Mouse (Mus musculus) MEL (cell line): ENCODE results near the gene Nkx2-3. TPM values are rescaled to one million over a fixed set of nuclear protein-coding genes. Genes with fewer than 3 reads are reported as not detected.
A peak's percentile ranks its signal among the peaks of the same experiment; 100 is the strongest.

Experiments
- DNase-seq: peaks from one replicate; pipeline ENCODE4 v3.0.0; 2011; ENCODE audit warnings: low read depth, low spot score
- H3K27ac ChIP-seq: 2 replicates; pipeline ENCODE4 v1.5.1; 2012; ENCODE audit warnings: low read depth, mild to moderate bottlenecking, control low read depth, low read length, moderate library complexity; ENCODE audit not compliant: control insufficient read depth
- H3K27me3 ChIP-seq, 2 experiments: fragments of 150-350 bp in 1 of 2; sonication (generic) in 1 of 2; 2 replicates each; pipeline ENCODE4 v1.6.1; 2012; ENCODE audit warnings: low read length in 2 of 2, mild to moderate bottlenecking in 2 of 2, improper control_type of control experiment in 1 of 2, moderate library complexity in 1 of 2; ENCODE audit not compliant: insufficient read depth in 2 of 2, control insufficient read depth in 1 of 2
- H3K36me3 ChIP-seq, 2 experiments: 2 replicates each; pipeline ENCODE4 v1.6.1; 2012 to 2014; ENCODE audit warnings: low read length in 2 of 2, improper control_type of control experiment in 1 of 2, inconsistent platforms in 1 of 2, mild to moderate bottlenecking in 1 of 2; ENCODE audit not compliant: insufficient read depth in 2 of 2, control insufficient read depth in 1 of 2
- H3K4me1 ChIP-seq, 2 experiments: fragments of 150-350 bp in 1 of 2; sonication (generic) in 1 of 2; 2 replicates each; pipeline ENCODE4 v1.6.1; 2012; ENCODE audit warnings: low read length in 2 of 2, improper control_type of control experiment in 1 of 2, mild to moderate bottlenecking in 1 of 2; ENCODE audit not compliant: insufficient read depth in 2 of 2, control insufficient read depth in 1 of 2
- H3K4me3 ChIP-seq, 2 experiments: fragments of 150-350 bp in 1 of 2; sonication (generic) in 1 of 2; 2 replicates each; pipeline ENCODE4 v1.5.1; 2012; ENCODE audit warnings: low read depth in 2 of 2, low read length in 2 of 2, mild to moderate bottlenecking in 2 of 2, moderate library complexity in 2 of 2, control low read depth in 1 of 2, improper control_type of control experiment in 1 of 2; ENCODE audit not compliant: control insufficient read depth in 1 of 2, insufficient read depth in 1 of 2
- H3K79me2 ChIP-seq: 2 replicates; pipeline ENCODE4 v1.6.1; 2012; ENCODE audit warnings: mild to moderate bottlenecking, low read length, moderate library complexity; ENCODE audit not compliant: control insufficient read depth, poor library complexity, insufficient read depth
- H3K9ac ChIP-seq: 2 replicates; pipeline ENCODE4 v1.6.1; 2012; ENCODE audit warnings: low read depth, mild to moderate bottlenecking, control low read depth, low read length, moderate library complexity; ENCODE audit not compliant: control insufficient read depth, poor library complexity, severe bottlenecking
- H3K9me3 ChIP-seq: fragments of 150-350 bp; sonication (generic); replicated peaks from 2 replicates; pipeline ENCODE4 v1.6.1; 2012; ENCODE audit warnings: mild to moderate bottlenecking, low read length, improper control_type of control experiment, moderate library complexity; ENCODE audit not compliant: insufficient read depth
- BHLHE40 ChIP-seq: IDR thresholded peaks from 2 replicates; pipeline ENCODE4 v1.6.1; 2012; ENCODE audit warnings: low read depth, mild to moderate bottlenecking, inconsistent platforms, low read length, improper control_type of control experiment, borderline replicate concordance
- E2F4 ChIP-seq: IDR thresholded peaks from 2 replicates; pipeline ENCODE4 v1.6.1; 2011; ENCODE audit warnings: low read depth, low read length, improper control_type of control experiment, borderline replicate concordance
- ETS1 ChIP-seq: IDR thresholded peaks from 2 replicates; pipeline ENCODE4 v1.6.1; 2012; ENCODE audit warnings: low read depth, mild to moderate bottlenecking, inconsistent platforms, low read length, improper control_type of control experiment, moderate library complexity
- GABPA ChIP-seq: IDR thresholded peaks from 2 replicates; pipeline ENCODE4 v1.6.1; 2012; ENCODE audit warnings: low read depth, mild to moderate bottlenecking, inconsistent platforms, low read length, improper control_type of control experiment, moderate library complexity
- HCFC1 ChIP-seq: IDR thresholded peaks from 2 replicates; pipeline ENCODE4 v1.6.1; 2012; ENCODE audit warnings: low read depth, mild to moderate bottlenecking, inconsistent platforms, low read length, improper control_type of control experiment, moderate library complexity
- JUND ChIP-seq: IDR thresholded peaks from 2 replicates; pipeline ENCODE4 v1.6.1; 2011; ENCODE audit warnings: low read depth, mild to moderate bottlenecking, improper control_type of control experiment, low read length
- MAFK ChIP-seq: IDR thresholded peaks from 2 replicates; pipeline ENCODE4 v1.6.1; 2011; ENCODE audit warnings: low read depth, mild to moderate bottlenecking, low read length, improper control_type of control experiment, borderline replicate concordance
- POLR2AphosphoS5 ChIP-seq: IDR thresholded peaks from 2 replicates; pipeline ENCODE4 v1.6.1; 2012; ENCODE audit warnings: low read depth, borderline replicate concordance, mild to moderate bottlenecking, inconsistent platforms, low read length, moderate library complexity, mixed read lengths
- RAD21 ChIP-seq: IDR thresholded peaks from 2 replicates; pipeline ENCODE4 v1.6.1; 2011; ENCODE audit warnings: mild to moderate bottlenecking, low read depth, low read length, improper control_type of control experiment
- SIN3A ChIP-seq: IDR thresholded peaks from 2 replicates; pipeline ENCODE4 v1.6.1; 2012; ENCODE audit warnings: low read length, improper control_type of control experiment, inconsistent platforms
- TAL1 ChIP-seq: IDR thresholded peaks from 2 replicates; pipeline ENCODE4 v1.6.1; 2012; ENCODE audit warnings: mild to moderate bottlenecking, inconsistent platforms, low read length, moderate library complexity, mixed read lengths
- TBP ChIP-seq: IDR thresholded peaks from 2 replicates; pipeline ENCODE4 v1.8.0; 2011; ENCODE audit warnings: low read depth, low read length, improper control_type of control experiment
- ZKSCAN1 ChIP-seq: IDR thresholded peaks from 2 replicates; pipeline ENCODE4 v1.6.1; 2012; ENCODE audit warnings: low read depth, mild to moderate bottlenecking, inconsistent platforms, low read length, improper control_type of control experiment, moderate library complexity
- ZMIZ1 ChIP-seq: IDR thresholded peaks from 2 replicates; pipeline ENCODE4 v1.6.1; 2012; ENCODE audit warnings: low read depth, mild to moderate bottlenecking, inconsistent platforms, low read length, improper control_type of control experiment, moderate library complexity
- ZNF384 ChIP-seq: IDR thresholded peaks from 2 replicates; pipeline ENCODE4 v1.6.1; 2012; ENCODE audit warnings: low read depth, mild to moderate bottlenecking, inconsistent platforms, low read length, improper control_type of control experiment
- polyA plus RNA-seq, 2 experiments: library from polyadenylated mRNA; stranded (reverse) in 1 of 2; unstranded in 1 of 2; fragments of >175 nt in 1 of 2; fragments of >200 nt in 1 of 2; gene quantifications; 2 replicates each; pipeline versions ENCODE4 v1.2.1 to v1.2.4; 2012; ENCODE audit warnings: low replicate concordance in 2 of 2, low read depth in 1 of 2; ENCODE audit not compliant: insufficient read length in 2 of 2, insufficient read depth in 1 of 2, missing spikeins in 1 of 2
- total RNA-seq: library from RNA; depleted of rRNA; stranded (reverse); fragments of 300-350 nt; gene quantifications from 2 replicates; pipeline ENCODE4 v1.2.3, GENCODE M21; 2012; rRNA removed

Nkx2-3 gene
- total and polyA plus RNA-seq, 3 experiments: not detected

GRCm38 (mm10) chr19:43663471-43663870, 51.3 kb downstream of the Nkx2-3 start:
- Histone ChIP-seq H3K9ac (no peak overlapping the region), H3K27me3 (no peaks in the 10 kb centered on the region), H3K79me2 (peaks cover 3% of the 10 kb centered on the region), H3K4me3 (no peak overlapping the region), H3K36me3 (peaks cover 0 to 9% of the 10 kb centered on the region in 2 experiments; a peak in 2 of 4 replicates), H3K4me1 (0 out of 4 replicates have a peak, but pooled peaks cover 0 to 2% of the 10 kb centered on the region in 2 experiments), H3K9me3 (no peaks in the 10 kb centered on the region)
- DNase-seq: peak; percentile 28
- no peak for TF ChIP-seq TAL1
- no peak for TF ChIP-seq GABPA
- TF ChIP-seq BHLHE40: no peak
- TF ChIP-seq JUND: no peak
- TF ChIP-seq SIN3A: no peak
- TF ChIP-seq POLR2AphosphoS5: no peak
- TF ChIP-seq ZNF384: no peak
- TF ChIP-seq ZMIZ1: no peak
- TF ChIP-seq ZKSCAN1: no peak
- TF ChIP-seq HCFC1: no peak
- TF ChIP-seq TBP: no peak
- TF ChIP-seq ETS1: no peak
- no peak for TF ChIP-seq MAFK
- TF ChIP-seq E2F4: no peak
- no peak for TF ChIP-seq RAD21
- TF ChIP-seq, all 39 proteins: peak for 0
- H3K27ac ChIP-seq: no peak overlapping the region

Other genes with a start within 250 kb of the Nkx2-3 start
- gene Hpse2, start 224.0 kb upstream of the Nkx2-3 start, total RNA-seq: not detected in 2 replicates
- not detected for gene Hpse2, start 224.0 kb upstream of the Nkx2-3 start, polyA plus RNA-seq
- gene Cnnm1, start 171.9 kb upstream of the Nkx2-3 start, total RNA-seq: not detected in 2 replicates
- gene Cnnm1, start 171.9 kb upstream of the Nkx2-3 start, polyA plus RNA-seq: under 1 TPM in 1 of 2 experiments, not detected in 1; 0.04 TPM
- gene Got1, start 87.7 kb upstream of the Nkx2-3 start, total RNA-seq: 60.4 and 69.7 TPM in 2 replicates
- 100 to 1,000 TPM; 106 to 213 TPM for gene Got1, start 87.7 kb upstream of the Nkx2-3 start, polyA plus RNA-seq
- gene Slc25a28, start 62.6 kb downstream of the Nkx2-3 start, total RNA-seq: 57.9 and 58.2 TPM in 2 replicates
- gene Slc25a28, start 62.6 kb downstream of the Nkx2-3 start, polyA plus RNA-seq: 100 to 1,000 TPM in 1 of 2 experiments, not detected in 1; 110 TPM
- 7.7 and 8.0 TPM in 2 replicates for gene Entpd7, start 77.3 kb downstream of the Nkx2-3 start, total RNA-seq
- gene Entpd7, start 77.3 kb downstream of the Nkx2-3 start, polyA plus RNA-seq: 1 to 10 TPM in 1 of 2 experiments, not detected in 1; 4.2 TPM
- gene Cutc, start 140.7 kb downstream of the Nkx2-3 start, total RNA-seq: 10.0 and 10.1 TPM in 2 replicates
- gene Cutc, start 140.7 kb downstream of the Nkx2-3 start, polyA plus RNA-seq: 10 to 100 TPM in 1 of 2 experiments, not detected in 1; 18.8 TPM
- gene Cox15, start 140.7 kb downstream of the Nkx2-3 start, total RNA-seq: 30.1 and 32.4 TPM in 2 replicates
- gene Cox15, start 140.7 kb downstream of the Nkx2-3 start, polyA plus RNA-seq: 10 to 100 TPM; 30.2 to 59.1 TPM
- gene Abcc2, start 169.9 kb downstream of the Nkx2-3 start, total RNA-seq: not detected in 2 replicates
- gene Abcc2, start 169.9 kb downstream of the Nkx2-3 start, polyA plus RNA-seq: under 1 TPM in 1 of 2 experiments, not detected in 1; 0.04 TPM